Mouse (Mus musculus) thymus, adult 2 months (tissue): ENCODE data around the gene Zdhhc24. TPM values are rescaled to one million over a fixed set of nuclear protein-coding genes. Genes with fewer than 3 reads are reported as not detected.

Experiments used
- DNase-seq: peaks from one replicate; pipeline ENCODE4 v3.0.0; 2021
- H3K27ac ChIP-seq: fragments of 200-500 bp; 2 replicates; pipeline ENCODE4 v1.5.1; 2012; ENCODE audit warnings: low read length, control low read depth; ENCODE audit not compliant: control insufficient read depth, insufficient read depth
- H3K27me3 ChIP-seq: fragments of 200-500 bp; 2 replicates; pipeline ENCODE4 v1.6.1; 2012; ENCODE audit warnings: mild to moderate bottlenecking, low read length, moderate library complexity, mixed read lengths; ENCODE audit not compliant: control insufficient read depth, insufficient read depth
- H3K36me3 ChIP-seq: fragments of 200-500 bp; 2 replicates; pipeline ENCODE4 v1.6.1; 2012; ENCODE audit warnings: mild to moderate bottlenecking, low read length, moderate library complexity; ENCODE audit not compliant: control insufficient read depth, insufficient read depth
- H3K4me1 ChIP-seq: fragments of 200-500 bp; replicated peaks from 2 replicates; pipeline ENCODE4 v1.6.1; 2012; ENCODE audit warnings: low read length; ENCODE audit not compliant: control insufficient read depth, insufficient read depth
- H3K4me3 ChIP-seq: fragments of 200-500 bp; 2 replicates; pipeline ENCODE4 v1.5.1; 2012; ENCODE audit warnings: mild to moderate bottlenecking, low read length, control low read depth, moderate library complexity; ENCODE audit not compliant: control insufficient read depth, insufficient read depth
- CTCF ChIP-seq: fragments of 200-500 bp; IDR thresholded peaks from 2 replicates; pipeline ENCODE4 v1.5.1; 2012; ENCODE audit warnings: mild to moderate bottlenecking, control low read depth, low read length, moderate library complexity, borderline replicate concordance; ENCODE audit not compliant: control insufficient read depth, poor library complexity, insufficient read depth; ENCODE audit errors: extremely low read depth
- POLR2A ChIP-seq: fragments of 200-500 bp; IDR thresholded peaks from 2 replicates; pipeline ENCODE4 v1.6.1; 2012; ENCODE audit warnings: mild to moderate bottlenecking, low read length, control low read depth, moderate library complexity; ENCODE audit not compliant: control insufficient read depth, poor library complexity, insufficient read depth; ENCODE audit errors: extremely low read depth
- WGBS: fragments of 180-500 bp; shearing (Covaris S2); methylation state at CpG from one replicate; pipeline ENCODE4 v1.1.7; 2018; 5-methylcytosine and 5-hydroxymethylcytosine counted together
- polyA plus RNA-seq: library from polyadenylated mRNA; depleted of rRNA; stranded (reverse); fragments of >200 nt; gene quantifications from 2 replicates; pipeline ENCODE4 v1.2.3, GENCODE M21; 2012

The Zdhhc24 gene
- polyA plus RNA-seq, 1 experiment, result 53.0 TPM

GRCm38 (mm10) chr19:4896780-4897520 lies 18.5 kb downstream of the Zdhhc24 start:
- WGBS, result 91% methylated on average over 21 of the region's 21 CpGs
- Histone ChIP-seq H3K27me3 (no peaks in the 10 kb centered on the region), H3K27ac (no peak overlapping the region), H3K4me1 (no peaks in the 10 kb centered on the region), H3K4me3 (no peak overlapping the region), H3K36me3 (no peaks in the 10 kb centered on the region)
- TF ChIP-seq POLR2A, result no peak
- no peak for TF ChIP-seq CTCF
- DNase-seq, result no peak

- Histone ChIP-seq H3K4me3 (no peak overlapping the region), H3K27ac (no peak overlapping the region), H3K27me3 (no peaks in the 10 kb centered on the region), H3K4me1 (no peaks in the 10 kb centered on the region), H3K36me3 (no peaks in the 10 kb centered on the region)
- TF ChIP-seq CTCF (no peak), POLR2A (no peak)
- no peak for DNase-seq
- 92% methylated on average over 9 of the region's 9 CpGs for WGBS
Observed at GRCm38 (mm10) chr19:4898972-4899371, 20.5 kb downstream of the Zdhhc24 start.

- H3K27me3 ChIP-seq, result no peaks in the 10 kb centered on the region
- H3K36me3 ChIP-seq, result no peaks in the 10 kb centered on the region
- 74% methylated on average over 3 of the region's 3 CpGs for WGBS
- TF ChIP-seq POLR2A (no peak), CTCF (no peak)
- H3K4me1 ChIP-seq, result no peaks in the 10 kb centered on the region
- DNase-seq, result no peak
- no peak overlapping the region for H3K4me3 ChIP-seq
- H3K27ac ChIP-seq, result no peak overlapping the region
Observed at GRCm38 (mm10) chr19:4899888-4900287, 21.4 kb downstream of the Zdhhc24 start.

- DNase-seq, result peak; percentile 71
- peak within 1 kb of the TSS; percentile 48 for H3K4me3 ChIP-seq
- no peak for TF ChIP-seq CTCF
- no peak for TF ChIP-seq POLR2A
- peaks cover 7% of the 10 kb centered on the region for H3K4me1 ChIP-seq
- H3K27me3 ChIP-seq, result no peaks in the 10 kb centered on the region
- 10% methylated on average over 31 of the region's 31 CpGs for WGBS
- no peak within 1 kb of the TSS for H3K27ac ChIP-seq
- H3K36me3 ChIP-seq, result peaks cover 12% of the 10 kb centered on the region; the same call in 1 of the 2 replicates
Observed at GRCm38 (mm10) chr19:4905979-4906794, 27.7 kb downstream of the Zdhhc24 start, which contains the start of gene Bbs1. Gene Bbs1 (minus strand): TSS chr19:4906628.

GRCm38 (mm10) chr19:4908107-4908506 lies 29.6 kb downstream of the Zdhhc24 start:
- peak; percentile 20 for DNase-seq
- H3K36me3 ChIP-seq, result peaks cover 19% of the 10 kb centered on the region
- 95% methylated on average over 4 of the region's 4 CpGs for WGBS

GRCm38 (mm10) chr19:4909376-4909775 lies 30.9 kb downstream of the Zdhhc24 start:
- H3K27ac ChIP-seq, result no peak overlapping the region
- H3K27me3 ChIP-seq, result no peaks in the 10 kb centered on the region
- no peak for DNase-seq
- TF ChIP-seq POLR2A, result no peak
- no peak for TF ChIP-seq CTCF
- H3K4me1 ChIP-seq, result peaks cover 7% of the 10 kb centered on the region
- 97% methylated on average over 7 of the region's 7 CpGs for WGBS
- H3K36me3 ChIP-seq, result peaks cover 32% of the 10 kb centered on the region
- H3K4me3 ChIP-seq, result no peak overlapping the region

More at GRCm38 (mm10) chr19:4908107-4908506, 29.6 kb downstream of the Zdhhc24 start:
- H3K27me3 ChIP-seq, result no peaks in the 10 kb centered on the region
- H3K4me3 ChIP-seq, result no peak overlapping the region
- H3K4me1 ChIP-seq, result peaks cover 7% of the 10 kb centered on the region
- no peak for TF ChIP-seq CTCF
- TF ChIP-seq POLR2A, result no peak
- H3K27ac ChIP-seq, result no peak overlapping the region
